Mouse (Mus musculus): Measurements from ENCODE around the gene Cmip. TPM values are rescaled to one million over a fixed set of nuclear protein-coding genes. Genes with fewer than 3 reads are reported as not detected.

The Cmip gene
- polyA plus RNA-seq, 1 experiment, result 17.3 TPM

GRCm38 (mm10) chr8:117399229-117399628 lies 142.4 kb downstream of the Cmip start:
- Histone ChIP-seq H3K36me3 (ENCODE audit: control insufficient read depth, insufficient read depth) (no peaks in the 10 kb centered on the region), H3K27me3 (ENCODE audit: control insufficient read depth, insufficient read depth, insufficient read length) (no peaks in the 10 kb centered on the region), H3K4me3 (ENCODE audit: insufficient read depth, poor library complexity, severe bottlenecking) (no peak overlapping the region), H3K79me3 (ENCODE audit: low read depth) (peaks cover 2% of the 10 kb centered on the region), H3ac (ENCODE audit: control insufficient read depth, insufficient read length, low read depth) (no peak overlapping the region), H3K79me2 (ENCODE audit: control insufficient read depth, insufficient read depth) (peaks cover 21% of the 10 kb centered on the region)
- TF ChIP-seq CEBPB (IDR thresholded peaks at IDR 0.05; ENCODE audit: low read depth) (no peak), FOSL1 (IDR thresholded peaks at IDR 0.05; ENCODE audit: insufficient read depth, low read length, poor library complexity, severe bottlenecking) (no peak), MYOG (IDR thresholded peaks at IDR 0.05; ENCODE audit: control insufficient read depth, extremely low read depth, insufficient read length) (no peak), MAX (IDR thresholded peaks at IDR 0.05) (no peak), MYOD1 (IDR thresholded peaks at IDR 0.05; ENCODE audit: control insufficient read depth, insufficient read length, low read depth) (no peak), USF1 (IDR thresholded peaks at IDR 0.05; ENCODE audit: low read depth) (no peak), CTCF (IDR thresholded peaks at IDR 0.05; ENCODE audit: control insufficient read depth, insufficient read depth, insufficient read length) (no peak)

- peaks cover 2% of the 10 kb centered on the region for H3K79me3 ChIP-seq (ENCODE audit: low read depth)
- H3K27me3 ChIP-seq (ENCODE audit: control insufficient read depth, insufficient read depth, insufficient read length), result no peaks in the 10 kb centered on the region
- H3K4me3 ChIP-seq (ENCODE audit: insufficient read depth, poor library complexity, severe bottlenecking), result no peak overlapping the region
- no peaks in the 10 kb centered on the region for H3K36me3 ChIP-seq (ENCODE audit: control insufficient read depth, insufficient read depth)
- H3ac ChIP-seq (ENCODE audit: control insufficient read depth, insufficient read length, low read depth), result no peak overlapping the region
- H3K79me2 ChIP-seq (ENCODE audit: control insufficient read depth, insufficient read depth), result peaks cover 21% of the 10 kb centered on the region
- no peak for TF ChIP-seq FOSL1 (IDR thresholded peaks at IDR 0.05; ENCODE audit: insufficient read depth, low read length, poor library complexity, severe bottlenecking)
- TF ChIP-seq MYOG (IDR thresholded peaks at IDR 0.05; ENCODE audit: control insufficient read depth, extremely low read depth, insufficient read length), result no peak
- TF ChIP-seq MYOD1 (IDR thresholded peaks at IDR 0.05; ENCODE audit: control insufficient read depth, insufficient read length, low read depth), result no peak
- no peak for TF ChIP-seq MAX (IDR thresholded peaks at IDR 0.05)
- no peak for TF ChIP-seq USF1 (IDR thresholded peaks at IDR 0.05; ENCODE audit: low read depth)
These were observed 144.0 kb downstream of the Cmip start for GRCm38 (mm10) chr8:117400820-117401219.

- no peak for TF ChIP-seq MYOG (IDR thresholded peaks at IDR 0.05; ENCODE audit: control insufficient read depth, extremely low read depth, insufficient read length)
- no peak for TF ChIP-seq MAX (IDR thresholded peaks at IDR 0.05)
- TF ChIP-seq CEBPB (IDR thresholded peaks at IDR 0.05; ENCODE audit: low read depth), result no peak
- no peak for TF ChIP-seq MYOD1 (IDR thresholded peaks at IDR 0.05; ENCODE audit: control insufficient read depth, insufficient read length, low read depth)
- no peak for TF ChIP-seq FOSL1 (IDR thresholded peaks at IDR 0.05; ENCODE audit: insufficient read depth, low read length, poor library complexity, severe bottlenecking)
- TF ChIP-seq USF1 (IDR thresholded peaks at IDR 0.05; ENCODE audit: low read depth), result no peak
- TF ChIP-seq CTCF (IDR thresholded peaks at IDR 0.05; ENCODE audit: control insufficient read depth, insufficient read depth, insufficient read length), result no peak
- Histone ChIP-seq H3K4me3 (ENCODE audit: insufficient read depth, poor library complexity, severe bottlenecking) (no peak overlapping the region), H3K79me2 (ENCODE audit: control insufficient read depth, insufficient read depth) (peaks cover 15% of the 10 kb centered on the region), H3K27me3 (ENCODE audit: control insufficient read depth, insufficient read depth, insufficient read length) (no peaks in the 10 kb centered on the region), H3ac (ENCODE audit: control insufficient read depth, insufficient read length, low read depth) (no peak overlapping the region), H3K79me3 (ENCODE audit: low read depth) (peaks cover 2% of the 10 kb centered on the region), H3K36me3 (ENCODE audit: control insufficient read depth, insufficient read depth) (no peaks in the 10 kb centered on the region)
These were observed 145.0 kb downstream of the Cmip start for GRCm38 (mm10) chr8:117401880-117402279.

GRCm38 (mm10) chr8:117402911-117403704 lies 146.2 kb downstream of the Cmip start:
- no peak overlapping the region for H3K4me3 ChIP-seq (ENCODE audit: insufficient read depth, poor library complexity, severe bottlenecking)
- no peaks in the 10 kb centered on the region for H3K27me3 ChIP-seq (ENCODE audit: control insufficient read depth, insufficient read depth, insufficient read length)
- no peak overlapping the region for H3ac ChIP-seq (ENCODE audit: control insufficient read depth, insufficient read length, low read depth)
- peaks cover 3% of the 10 kb centered on the region for H3K79me2 ChIP-seq (ENCODE audit: control insufficient read depth, insufficient read depth)
- no peaks in the 10 kb centered on the region for H3K36me3 ChIP-seq (ENCODE audit: control insufficient read depth, insufficient read depth)
- TF ChIP-seq CTCF (IDR thresholded peaks at IDR 0.05; ENCODE audit: control insufficient read depth, insufficient read depth, insufficient read length) (no peak), FOSL1 (IDR thresholded peaks at IDR 0.05; ENCODE audit: insufficient read depth, low read length, poor library complexity, severe bottlenecking) (no peak), CEBPB (IDR thresholded peaks at IDR 0.05; ENCODE audit: low read depth) (no peak), MYOG (IDR thresholded peaks at IDR 0.05; ENCODE audit: control insufficient read depth, extremely low read depth, insufficient read length) (no peak), USF1 (IDR thresholded peaks at IDR 0.05; ENCODE audit: low read depth) (no peak), MAX (IDR thresholded peaks at IDR 0.05) (no peak), MYOD1 (IDR thresholded peaks at IDR 0.05; ENCODE audit: control insufficient read depth, insufficient read length, low read depth) (no peak)
- H3K79me3 ChIP-seq (ENCODE audit: low read depth), result peaks cover 2% of the 10 kb centered on the region

GRCm38 (mm10) chr8:117403705-117404476 lies 147.0 kb downstream of the Cmip start:
- no peak overlapping the region for H3ac ChIP-seq (ENCODE audit: control insufficient read depth, insufficient read length, low read depth)
- no peaks in the 10 kb centered on the region for H3K79me2 ChIP-seq (ENCODE audit: control insufficient read depth, insufficient read depth)
- no peaks in the 10 kb centered on the region for H3K36me3 ChIP-seq (ENCODE audit: control insufficient read depth, insufficient read depth)
- H3K79me3 ChIP-seq (ENCODE audit: low read depth), result peaks cover 2% of the 10 kb centered on the region
- TF ChIP-seq FOSL1 (IDR thresholded peaks at IDR 0.05; ENCODE audit: insufficient read depth, low read length, poor library complexity, severe bottlenecking) (no peak), MYOD1 (IDR thresholded peaks at IDR 0.05; ENCODE audit: control insufficient read depth, insufficient read length, low read depth) (no peak), CEBPB (IDR thresholded peaks at IDR 0.05; ENCODE audit: low read depth) (no peak), MAX (IDR thresholded peaks at IDR 0.05) (no peak), USF1 (IDR thresholded peaks at IDR 0.05; ENCODE audit: low read depth) (no peak), MYOG (IDR thresholded peaks at IDR 0.05; ENCODE audit: control insufficient read depth, extremely low read depth, insufficient read length) (no peak), CTCF (IDR thresholded peaks at IDR 0.05; ENCODE audit: control insufficient read depth, insufficient read depth, insufficient read length) (no peak)
- no peaks in the 10 kb centered on the region for H3K27me3 ChIP-seq (ENCODE audit: control insufficient read depth, insufficient read depth, insufficient read length)
- H3K4me3 ChIP-seq (ENCODE audit: insufficient read depth, poor library complexity, severe bottlenecking), result no peak overlapping the region

All from C2C12 (cell line).